Mouse (Mus musculus): ENCODE data around the gene Cnot2. TPM values are rescaled to one million over a fixed set of nuclear protein-coding genes. Genes with fewer than 3 reads are reported as not detected.
"Not testable (repeated sequence)": the region's sequence is repeated elsewhere in the genome, so short reads cannot be mapped to it uniquely, and the experiment has no call there.

Cnot2 gene
- polyA plus RNA-seq, 1 experiment from 2014 or later = 28.1 TPM

DNA sequence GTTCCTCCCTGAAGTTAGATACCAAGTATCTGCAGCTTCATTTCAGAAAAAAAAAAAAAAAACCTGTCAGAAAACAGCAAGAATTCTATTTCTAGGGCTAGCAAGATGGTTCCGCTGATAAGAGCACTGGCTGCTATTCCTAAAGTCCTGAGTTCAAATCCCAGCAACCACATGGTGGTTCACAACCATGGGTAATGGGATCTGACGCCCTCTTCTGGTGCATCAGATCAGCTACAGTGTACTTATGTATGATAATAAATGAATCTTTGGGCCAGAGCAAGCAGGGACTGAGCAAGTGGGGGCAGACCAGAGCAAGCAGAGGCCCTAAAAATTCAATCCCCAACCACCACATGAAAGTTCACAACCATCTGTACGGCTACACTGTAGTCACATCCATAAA is 4.1 kb downstream of the Cnot2 start:
- peak; percentile 41 for TF ChIP-seq CTCF (IDR thresholded peaks at IDR 0.05; ENCODE audit: low read depth)
- Histone ChIP-seq H3K27ac (ENCODE audit: low read depth, low read length) (no peak overlapping the region), H3K27me3 (replicated peaks; ENCODE audit: control insufficient read depth, insufficient read depth, low read length) (no peaks in the 10 kb centered on the region), H3K9ac (ENCODE audit: low read depth, low read length) (no peak overlapping the region), H3K36me3 (ENCODE audit: control insufficient read depth, insufficient read depth) (no peaks in the 10 kb centered on the region), H3K4me1 (replicated peaks; ENCODE audit: control insufficient read depth, insufficient read depth, low read length) (no peaks in the 10 kb centered on the region), H3K9me3 (ENCODE audit: control insufficient read depth) (no peaks in the 10 kb centered on the region), H3K4me2 (replicated peaks; ENCODE audit: low read depth) (no peak overlapping the region), H3K4me3 (ENCODE audit: low read depth, low read length) (no peak overlapping the region)
- WGBS = 85% methylated on average over 3 of the region's 3 CpGs
- ATAC-seq = no peak

- not testable (repeated sequence) for H3K9ac ChIP-seq (ENCODE audit: low read depth, low read length); H3K27me3 ChIP-seq (replicated peaks; ENCODE audit: control insufficient read depth, insufficient read depth, low read length); H3K27ac ChIP-seq (ENCODE audit: low read depth, low read length); H3K4me3 ChIP-seq (ENCODE audit: low read depth, low read length); H3K4me1 ChIP-seq (replicated peaks; ENCODE audit: control insufficient read depth, insufficient read depth, low read length); ATAC-seq; H3K9me3 ChIP-seq (ENCODE audit: control insufficient read depth); H3K4me2 ChIP-seq (replicated peaks; ENCODE audit: low read depth); H3K36me3 ChIP-seq (ENCODE audit: control insufficient read depth, insufficient read depth)
- WGBS = 79% methylated on average over 2 of the region's 2 CpGs
Observed at GRCm38 (mm10) chr10:116576071-116576470, 5.2 kb downstream of the Cnot2 start.

DNA sequence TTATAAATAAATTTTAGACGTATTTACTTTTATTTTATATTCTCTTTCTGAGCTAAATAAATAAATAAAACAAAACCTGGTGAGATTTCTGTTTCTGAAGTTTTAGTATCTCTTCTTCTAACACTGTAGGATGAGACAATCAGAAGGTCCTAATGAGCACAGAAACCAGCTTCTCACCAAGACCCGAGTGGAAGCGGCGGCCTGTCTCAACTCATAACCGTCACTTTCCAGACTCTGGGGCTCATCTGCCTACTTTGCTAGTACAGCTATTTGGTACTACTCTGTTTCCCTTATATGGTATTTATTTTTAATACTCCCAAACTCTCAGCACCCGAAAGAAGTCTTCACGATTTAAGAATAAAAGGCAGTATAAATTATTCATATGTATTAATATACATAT is 10.8 kb downstream of the Cnot2 start:
- Histone ChIP-seq H3K4me1 (replicated peaks; ENCODE audit: control insufficient read depth, insufficient read depth, low read length) (no peaks in the 10 kb centered on the region), H3K27ac (ENCODE audit: low read depth, low read length) (no peak overlapping the region), H3K4me2 (replicated peaks; ENCODE audit: low read depth) (no peak overlapping the region), H3K4me3 (ENCODE audit: low read depth, low read length) (no peak overlapping the region), H3K36me3 (ENCODE audit: control insufficient read depth, insufficient read depth) (no peaks in the 10 kb centered on the region), H3K27me3 (replicated peaks; ENCODE audit: control insufficient read depth, insufficient read depth, low read length) (no peaks in the 10 kb centered on the region), H3K9ac (ENCODE audit: low read depth, low read length) (no peak overlapping the region), H3K9me3 (ENCODE audit: control insufficient read depth) (no peaks in the 10 kb centered on the region)
- ATAC-seq = no peak
- TF ChIP-seq CTCF (IDR thresholded peaks at IDR 0.05; ENCODE audit: low read depth) = no peak
- 78% methylated on average over 7 of the region's 7 CpGs for WGBS

- H3K4me3 ChIP-seq (ENCODE audit: low read depth, low read length) = no peak overlapping the region
- H3K9ac ChIP-seq (ENCODE audit: low read depth, low read length) = no peak overlapping the region
- WGBS = 74% methylated on average over 1 of the region's 1 CpGs
- H3K27me3 ChIP-seq (replicated peaks; ENCODE audit: control insufficient read depth, insufficient read depth, low read length) = no peaks in the 10 kb centered on the region
- H3K27ac ChIP-seq (ENCODE audit: low read depth, low read length) = no peak overlapping the region
- H3K4me2 ChIP-seq (replicated peaks; ENCODE audit: low read depth) = no peak overlapping the region
- H3K4me1 ChIP-seq (replicated peaks; ENCODE audit: control insufficient read depth, insufficient read depth, low read length) = no peaks in the 10 kb centered on the region
- no peak for TF ChIP-seq CTCF (IDR thresholded peaks at IDR 0.05; ENCODE audit: low read depth)
- no peak for ATAC-seq
- H3K9me3 ChIP-seq (ENCODE audit: control insufficient read depth) = no peaks in the 10 kb centered on the region
- no peaks in the 10 kb centered on the region for H3K36me3 ChIP-seq (ENCODE audit: control insufficient read depth, insufficient read depth)
Observed at GRCm38 (mm10) chr10:116568539-116568938, 12.8 kb downstream of the Cnot2 start.

DNA sequence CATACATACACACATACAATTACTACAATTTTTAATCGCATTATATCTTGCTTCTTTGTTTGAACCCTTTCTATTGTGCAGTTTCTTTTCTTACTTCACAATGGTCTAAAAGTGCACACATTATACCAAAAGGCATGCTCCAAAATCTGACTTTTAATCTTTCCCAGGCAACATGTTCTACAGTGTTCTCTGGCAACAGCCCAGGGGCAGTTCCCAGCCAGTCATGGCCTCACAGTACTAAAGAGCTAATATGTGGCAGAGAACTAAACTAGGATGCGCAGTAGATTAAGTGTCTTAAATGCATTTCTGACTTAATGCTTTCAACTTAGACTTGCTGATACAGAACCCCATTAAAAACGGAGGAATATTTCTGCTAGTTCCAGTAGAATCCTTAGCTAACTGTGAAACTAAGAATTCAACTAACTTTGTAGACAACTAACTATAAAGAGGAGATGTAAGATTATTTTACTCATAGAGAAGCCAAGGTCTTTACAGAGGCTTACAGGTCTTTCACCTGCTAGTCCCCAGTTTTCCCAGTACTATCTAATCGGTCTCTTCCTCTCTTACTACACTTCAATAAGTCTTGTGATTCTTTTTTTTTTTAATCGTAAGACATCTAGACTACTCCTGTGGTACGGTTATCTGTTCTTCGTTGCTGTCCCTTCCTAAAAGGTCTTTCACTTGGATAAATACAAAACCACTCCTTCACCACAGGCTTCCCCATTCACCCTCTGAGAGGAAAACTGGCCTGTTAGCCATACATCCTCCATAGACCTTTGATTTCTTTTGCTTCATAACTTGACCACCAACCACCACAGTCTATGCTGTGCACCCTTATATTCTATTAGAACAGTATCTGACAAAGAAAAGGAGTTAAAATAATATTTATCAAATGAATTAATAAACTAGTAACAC is 13.6 kb downstream of the Cnot2 start:
- H3K27ac ChIP-seq (ENCODE audit: low read depth, low read length) = no peak overlapping the region
- H3K36me3 ChIP-seq (ENCODE audit: control insufficient read depth, insufficient read depth) = no peaks in the 10 kb centered on the region
- no peaks in the 10 kb centered on the region for H3K4me1 ChIP-seq (replicated peaks; ENCODE audit: control insufficient read depth, insufficient read depth, low read length)
- no peak for ATAC-seq
- no peak for TF ChIP-seq CTCF (IDR thresholded peaks at IDR 0.05; ENCODE audit: low read depth)
- no peaks in the 10 kb centered on the region for H3K9me3 ChIP-seq (ENCODE audit: control insufficient read depth)
- H3K4me2 ChIP-seq (replicated peaks; ENCODE audit: low read depth) = no peak overlapping the region
- no peak overlapping the region for H3K4me3 ChIP-seq (ENCODE audit: low read depth, low read length)
- H3K9ac ChIP-seq (ENCODE audit: low read depth, low read length) = no peak overlapping the region
- no peaks in the 10 kb centered on the region for H3K27me3 ChIP-seq (replicated peaks; ENCODE audit: control insufficient read depth, insufficient read depth, low read length)
- WGBS = 78% methylated on average over 7 of the region's 7 CpGs

DNA sequence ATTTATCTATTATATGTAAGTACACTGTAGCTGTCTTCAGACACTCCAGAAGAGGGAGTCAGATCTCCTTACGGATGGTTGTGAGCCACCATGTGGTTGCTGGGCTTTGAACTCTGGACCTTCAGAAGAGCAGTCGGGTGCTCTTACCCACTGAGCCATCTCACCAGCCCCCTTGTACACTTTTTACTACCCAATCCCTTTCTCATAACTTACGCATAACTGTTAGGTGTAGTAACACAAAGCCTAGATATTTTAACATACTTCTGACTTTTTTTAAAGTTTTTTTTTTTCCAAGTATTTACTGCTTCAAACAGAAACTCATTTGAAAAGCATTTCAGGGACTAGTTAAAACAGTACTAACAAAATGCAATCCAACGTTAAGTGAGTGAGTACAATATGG is 14.8 kb downstream of the Cnot2 start:
- WGBS = 73% methylated on average over 4 of the region's 4 CpGs
- not testable (repeated sequence) for H3K36me3 ChIP-seq (ENCODE audit: control insufficient read depth, insufficient read depth); H3K27me3 ChIP-seq (replicated peaks; ENCODE audit: control insufficient read depth, insufficient read depth, low read length); H3K4me1 ChIP-seq (replicated peaks; ENCODE audit: control insufficient read depth, insufficient read depth, low read length); ATAC-seq; H3K9me3 ChIP-seq (ENCODE audit: control insufficient read depth); H3K4me2 ChIP-seq (replicated peaks; ENCODE audit: low read depth); H3K9ac ChIP-seq (ENCODE audit: low read depth, low read length); H3K4me3 ChIP-seq (ENCODE audit: low read depth, low read length); H3K27ac ChIP-seq (ENCODE audit: low read depth, low read length)
- TF ChIP-seq CTCF (IDR thresholded peaks at IDR 0.05; ENCODE audit: low read depth) = peak; percentile 16; the same call in 1 of the 2 replicates
